Mouse (Mus musculus) liver, embryonic 15.5 days (tissue): ENCODE measurements around the gene Gm20696. TPM values are rescaled to one million over a fixed set of nuclear protein-coding genes. Genes with fewer than 3 reads are reported as not detected.

Experiments used
- ATAC-seq: fragments of 200-750 bp; cut with Nextera tagmentation; 2 replicates; pipeline ENCODE4 v1.8.0; 2017; ENCODE audit warnings: moderate number of reproducible peaks, mild to moderate bottlenecking, moderate library complexity; ENCODE audit not compliant: insufficient read depth
- H3K27ac ChIP-seq: fragments of 300-500 bp; sonication (generic); replicated peaks from 2 replicates; pipeline ENCODE4 v1.5.1; 2015; ENCODE audit warnings: mild to moderate bottlenecking, inconsistent platforms
- H3K27me3 ChIP-seq: fragments of 300-500 bp; sonication (generic); 2 replicates; pipeline ENCODE4 v1.6.1; 2015; ENCODE audit warnings: mild to moderate bottlenecking, inconsistent platforms
- H3K36me3 ChIP-seq: fragments of 300-500 bp; sonication (generic); replicated peaks from 2 replicates; pipeline ENCODE4 v1.6.1; 2015; ENCODE audit warnings: moderate library complexity, mild to moderate bottlenecking, inconsistent platforms
- H3K4me1 ChIP-seq: fragments of 300-500 bp; sonication (generic); replicated peaks from 2 replicates; pipeline ENCODE4 v1.6.1; 2015; ENCODE audit warnings: inconsistent platforms
- H3K4me2 ChIP-seq: fragments of 300-500 bp; sonication (generic); 2 replicates; pipeline ENCODE4 v1.6.1; 2015; ENCODE audit warnings: moderate library complexity, mild to moderate bottlenecking, inconsistent platforms
- H3K4me3 ChIP-seq: fragments of 300-500 bp; sonication (generic); replicated peaks from 2 replicates; pipeline ENCODE4 v1.5.1; 2015; ENCODE audit warnings: mild to moderate bottlenecking, inconsistent platforms
- H3K9ac ChIP-seq: fragments of 300-500 bp; sonication (generic); 2 replicates; pipeline ENCODE4 v1.6.1; 2015; ENCODE audit warnings: moderate library complexity, mild to moderate bottlenecking, inconsistent platforms
- H3K9me3 ChIP-seq: fragments of 300-500 bp; sonication (generic); replicated peaks from 2 replicates; pipeline ENCODE4 v1.6.1; 2016; ENCODE audit warnings: inconsistent platforms
- WGBS: fragments of 180-500 bp; shearing (Covaris S2); methylation state at CpG from one replicate; pipeline ENCODE4 v1.1.7; 2015; ENCODE audit warnings: mixed read lengths; ENCODE audit not compliant: insufficient replicate concordance; 5-methylcytosine and 5-hydroxymethylcytosine counted together
- polyA plus RNA-seq: library from polyadenylated mRNA; unstranded; fragments of >200 nt; fragmentation: Nextera tagmentation; extraction: Ambion mirVana; gene quantifications from 2 replicates; pipeline ENCODE4 v1.2.1, GENCODE M21; 2015

The Gm20696 gene
- polyA plus RNA-seq, 1 experiment from 2014 or later = 0.75 TPM

GRCm38 (mm10) chr6:99556950-99557349, 109.6 kb downstream of the Gm20696 start:
- Histone ChIP-seq H3K27ac (no peak overlapping the region), H3K4me2 (no peak overlapping the region), H3K4me1 (no peaks in the 10 kb centered on the region), H3K9ac (no peak overlapping the region), H3K4me3 (no peak overlapping the region), H3K36me3 (no peaks in the 10 kb centered on the region), H3K9me3 (no peaks in the 10 kb centered on the region), H3K27me3 (no peaks in the 10 kb centered on the region)
- no peak for ATAC-seq
- 58% methylated on average over 5 of the region's 5 CpGs for WGBS

GRCm38 (mm10) chr6:99552816-99553215, 113.8 kb downstream of the Gm20696 start:
- H3K4me3 ChIP-seq = no peak overlapping the region
- H3K9me3 ChIP-seq = no peaks in the 10 kb centered on the region
- H3K27me3 ChIP-seq = no peaks in the 10 kb centered on the region
- no peak for ATAC-seq
- no peaks in the 10 kb centered on the region for H3K36me3 ChIP-seq
- no peak overlapping the region for H3K4me2 ChIP-seq
- no peak overlapping the region for H3K27ac ChIP-seq
- 49% methylated on average over 1 of the region's 1 CpGs for WGBS
- no peaks in the 10 kb centered on the region for H3K4me1 ChIP-seq
- no peak overlapping the region for H3K9ac ChIP-seq

- Histone ChIP-seq H3K4me3 (no peak overlapping the region), H3K27me3 (no peaks in the 10 kb centered on the region), H3K4me2 (no peak overlapping the region), H3K27ac (no peak overlapping the region), H3K4me1 (no peaks in the 10 kb centered on the region), H3K36me3 (no peaks in the 10 kb centered on the region), H3K9ac (no peak overlapping the region), H3K9me3 (no peaks in the 10 kb centered on the region)
- ATAC-seq = no peak
- 54% methylated on average over 2 of the region's 2 CpGs for WGBS
Observed at GRCm38 (mm10) chr6:99546416-99546815, 120.2 kb downstream of the Gm20696 start.

GRCm38 (mm10) chr6:99545437-99545836, 121.2 kb downstream of the Gm20696 start:
- no peaks in the 10 kb centered on the region for H3K36me3 ChIP-seq
- no peak overlapping the region for H3K9ac ChIP-seq

GRCm38 (mm10) chr6:99541105-99541504, 125.5 kb downstream of the Gm20696 start:
- H3K9ac ChIP-seq = no peak overlapping the region
- no peaks in the 10 kb centered on the region for H3K36me3 ChIP-seq
- no peak overlapping the region for H3K4me3 ChIP-seq
- WGBS = 40% methylated on average over 3 of the region's 3 CpGs
- H3K27me3 ChIP-seq = no peaks in the 10 kb centered on the region
- no peak overlapping the region for H3K4me2 ChIP-seq
- H3K9me3 ChIP-seq = no peaks in the 10 kb centered on the region
- ATAC-seq = no peak
- H3K27ac ChIP-seq = no peak overlapping the region
- H3K4me1 ChIP-seq = 0 out of 2 replicates have a peak, but pooled peaks cover 3% of the 10 kb centered on the region

More at GRCm38 (mm10) chr6:99545437-99545836, 121.2 kb downstream of the Gm20696 start:
- Histone ChIP-seq H3K4me3 (no peak overlapping the region), H3K27me3 (no peaks in the 10 kb centered on the region), H3K9me3 (no peaks in the 10 kb centered on the region), H3K27ac (no peak overlapping the region), H3K4me2 (no peak overlapping the region), H3K4me1 (no peaks in the 10 kb centered on the region)
- no peak for ATAC-seq
- 55% methylated on average over 6 of the region's 6 CpGs for WGBS

- Histone ChIP-seq H3K4me3 (no peak overlapping the region), H3K4me1 (0 out of 2 replicates have a peak, but pooled peaks cover 3% of the 10 kb centered on the region), H3K9me3 (no peaks in the 10 kb centered on the region), H3K36me3 (no peaks in the 10 kb centered on the region), H3K27me3 (no peaks in the 10 kb centered on the region), H3K4me2 (no peak overlapping the region), H3K27ac (no peak overlapping the region), H3K9ac (no peak overlapping the region)
- WGBS = 52% methylated on average over 6 of the region's 6 CpGs
- no peak for ATAC-seq
Observed at GRCm38 (mm10) chr6:99540653-99541052, 125.9 kb downstream of the Gm20696 start.

- H3K4me2 ChIP-seq = no peak overlapping the region
- H3K9ac ChIP-seq = no peak overlapping the region
- H3K36me3 ChIP-seq = no peaks in the 10 kb centered on the region
- no peak for ATAC-seq
- 0 out of 2 replicates have a peak, but pooled peaks cover 3% of the 10 kb centered on the region for H3K4me1 ChIP-seq
- H3K27me3 ChIP-seq = no peaks in the 10 kb centered on the region
- WGBS = 68% methylated on average over 5 of the region's 5 CpGs
- H3K27ac ChIP-seq = no peak overlapping the region
- no peak overlapping the region for H3K4me3 ChIP-seq
- H3K9me3 ChIP-seq = no peaks in the 10 kb centered on the region
Observed at GRCm38 (mm10) chr6:99540146-99540545, 126.5 kb downstream of the Gm20696 start.

- no peaks in the 10 kb centered on the region for H3K9me3 ChIP-seq
- 69% methylated on average over 17 of the region's 17 CpGs for WGBS
- ATAC-seq = no peak
- no peak overlapping the region for H3K27ac ChIP-seq
- no peaks in the 10 kb centered on the region for H3K36me3 ChIP-seq
- no peak overlapping the region for H3K4me2 ChIP-seq
- H3K4me3 ChIP-seq = no peak overlapping the region
- 0 out of 2 replicates have a peak, but pooled peaks cover 3% of the 10 kb centered on the region for H3K4me1 ChIP-seq
- no peak overlapping the region for H3K9ac ChIP-seq
- no peaks in the 10 kb centered on the region for H3K27me3 ChIP-seq
Observed at GRCm38 (mm10) chr6:99538194-99538941, 128.2 kb downstream of the Gm20696 start.

- H3K9ac ChIP-seq = no peak overlapping the region
- no peak for ATAC-seq
- H3K4me3 ChIP-seq = no peak overlapping the region
Observed at GRCm38 (mm10) chr6:99534211-99534745, 132.3 kb downstream of the Gm20696 start.

GRCm38 (mm10) chr6:99532458-99532857, 134.1 kb downstream of the Gm20696 start:
- ATAC-seq = peak; percentile 44; the same call in 1 of the 2 replicates
- 61% methylated on average over 4 of the region's 4 CpGs for WGBS

More at GRCm38 (mm10) chr6:99534211-99534745, 132.3 kb downstream of the Gm20696 start:
- peaks cover 10% of the 10 kb centered on the region for H3K4me1 ChIP-seq
- H3K27me3 ChIP-seq = no peaks in the 10 kb centered on the region
- no peak overlapping the region for H3K27ac ChIP-seq
- no peaks in the 10 kb centered on the region for H3K9me3 ChIP-seq
- WGBS = 50% methylated on average over 5 of the region's 5 CpGs
- H3K36me3 ChIP-seq = no peaks in the 10 kb centered on the region
- no peak overlapping the region for H3K4me2 ChIP-seq

GRCm38 (mm10) chr6:99528972-99529371, 137.6 kb downstream of the Gm20696 start:
- no peak overlapping the region for H3K9ac ChIP-seq

More at GRCm38 (mm10) chr6:99532458-99532857, 134.1 kb downstream of the Gm20696 start:
- H3K9ac ChIP-seq = no peak overlapping the region
- H3K36me3 ChIP-seq = no peaks in the 10 kb centered on the region
- no peaks in the 10 kb centered on the region for H3K9me3 ChIP-seq
- no peak overlapping the region for H3K27ac ChIP-seq
- no peak overlapping the region for H3K4me3 ChIP-seq
- H3K4me1 ChIP-seq = peaks cover 7% of the 10 kb centered on the region
- H3K4me2 ChIP-seq = no peak overlapping the region
- no peaks in the 10 kb centered on the region for H3K27me3 ChIP-seq

More at GRCm38 (mm10) chr6:99528972-99529371, 137.6 kb downstream of the Gm20696 start:
- Histone ChIP-seq H3K4me1 (peaks cover 9% of the 10 kb centered on the region), H3K4me3 (no peak overlapping the region), H3K27me3 (no peaks in the 10 kb centered on the region), H3K9me3 (no peaks in the 10 kb centered on the region), H3K27ac (no peak overlapping the region), H3K36me3 (no peaks in the 10 kb centered on the region), H3K4me2 (no peak overlapping the region)
- no peak for ATAC-seq
- WGBS = 53% methylated on average over 2 of the region's 2 CpGs
